ENCODE assay signal across 8 mouse cellular contexts in genomic region chr3:96576690-96577541, GRCm38 (mm10). TPM values are rescaled to one million over a fixed set of nuclear protein-coding genes. Genes with fewer than 3 reads are reported as not detected.
DNase-seq lines count a peak whose midpoint lies in the region; ATAC-seq and TF ChIP-seq lines count a peak whose summit lies in the region.

Gm16253 (plus strand) TSS chr3:96576984.

- intact Hi-C loops in heart, adult 2 months (cut with DNase I), result loop anchor here (1.0 kb wide), 1 partner anchor 20 kb away; the partner anchor contains the start of gene Txnip

- peaks cover 33% of the 10 kb centered on the region for H3K4me1 ChIP-seq in embryonic facial prominence, embryonic 13.5 days
- peaks cover 44% of the 10 kb centered on the region for H3K4me1 ChIP-seq in heart, adult 2 months (ENCODE audit: control insufficient read depth, insufficient read depth, low read length)
- peaks cover 12% of the 10 kb centered on the region for H3K4me1 ChIP-seq in limb, embryonic 14.5 days (ENCODE audit: control insufficient read depth, insufficient read depth, low read length)
- H3K4me1 ChIP-seq in midbrain, embryonic 16.5 days (ENCODE audit: control insufficient read depth, insufficient read depth, low read length), result peaks cover 7% of the 10 kb centered on the region

- WGBS in embryonic facial prominence, embryonic 13.5 days, result 33% methylated on average over 17 of the region's 17 CpGs
- 3% methylated on average over 17 of the region's 17 CpGs for WGBS in heart, adult 2 months
- 30% methylated on average over 17 of the region's 17 CpGs for WGBS in limb, embryonic 14.5 days
- WGBS in midbrain, embryonic 16.5 days, result 31% methylated on average over 17 of the region's 17 CpGs

- no peaks in the 10 kb centered on the region for H3K9me3 ChIP-seq in embryonic facial prominence, embryonic 13.5 days
- no peaks in the 10 kb centered on the region for H3K9me3 ChIP-seq in limb, embryonic 14.5 days (ENCODE audit: control insufficient read depth, low read length)
- H3K9me3 ChIP-seq in midbrain, embryonic 16.5 days (replicated peaks; ENCODE audit: control insufficient read depth, low read length, poor library complexity, severe bottlenecking), result no peaks in the 10 kb centered on the region

- TF ChIP-seq POLR2A in heart, adult 2 months (IDR thresholded peaks at IDR 0.05; ENCODE audit: insufficient read depth, low read depth, low read length), result peak; percentile 72
- TF ChIP-seq POLR2A in limb, embryonic 14.5 days (IDR thresholded peaks at IDR 0.05; ENCODE audit: borderline replicate concordance, extremely low read depth, insufficient read depth, insufficient read length), result no peak

- no peaks in the 10 kb centered on the region for H3K79me2 ChIP-seq in heart, adult 2 months (replicated peaks; ENCODE audit: control insufficient read depth, insufficient read depth, low read length)

- peak; percentile 81 for ATAC-seq in embryonic facial prominence, embryonic 13.5 days (ENCODE audit: insufficient number of reproducible peaks, insufficient read depth, low FRiP score, low TSS enrichment, low read depth)
- ATAC-seq in limb, embryonic 14.5 days (ENCODE audit: low FRiP score, low read depth), result peak; percentile 90
- peak; percentile 81 for ATAC-seq in midbrain, embryonic 16.5 days

- peak within 1 kb of the TSS; percentile 22; the same call in 1 of the 2 replicates for H3K9ac ChIP-seq in embryonic facial prominence, embryonic 13.5 days
- peak within 1 kb of the TSS; percentile 84 for H3K9ac ChIP-seq in heart, adult 2 months (ENCODE audit: low read depth, low read length)
- 0 out of 2 replicates have a peak within 1 kb of the TSS, but pooled peaks have one; percentile 13 for H3K9ac ChIP-seq in limb, embryonic 14.5 days (ENCODE audit: low read depth, low read length, severe bottlenecking)
- no peak within 1 kb of the TSS for H3K9ac ChIP-seq in midbrain, embryonic 16.5 days (ENCODE audit: low read depth, low read length)

- peak within 1 kb of the TSS; percentile 52 for H3K4me2 ChIP-seq in embryonic facial prominence, embryonic 13.5 days
- H3K4me2 ChIP-seq in limb, embryonic 14.5 days (replicated peaks; ENCODE audit: low read depth, low read length, severe bottlenecking), result peak within 1 kb of the TSS; percentile 39
- peak within 1 kb of the TSS; percentile 37 for H3K4me2 ChIP-seq in midbrain, embryonic 16.5 days (ENCODE audit: low read length)

- H3K27me3 ChIP-seq in embryonic facial prominence, embryonic 13.5 days, result no peaks in the 10 kb centered on the region; the same call in 1 of the 2 replicates
- H3K27me3 ChIP-seq in heart, adult 2 months (ENCODE audit: control insufficient read depth, insufficient read depth, low read length), result no peaks in the 10 kb centered on the region
- no peaks in the 10 kb centered on the region for H3K27me3 ChIP-seq in limb, embryonic 14.5 days (ENCODE audit: control insufficient read depth, insufficient read depth, low read length)
- H3K27me3 ChIP-seq in midbrain, embryonic 16.5 days (ENCODE audit: control insufficient read depth, insufficient read depth, low read depth, low read length), result 0 out of 2 replicates have a peak, but pooled peaks cover 2% of the 10 kb centered on the region

- H3K36me3 ChIP-seq in embryonic facial prominence, embryonic 13.5 days, result peaks cover 5% of the 10 kb centered on the region; the same call in 1 of the 2 replicates
- no peaks in the 10 kb centered on the region; the same call in none of the 2 replicates for H3K36me3 ChIP-seq in heart, adult 2 months (ENCODE audit: control insufficient read depth, insufficient read depth, low read length)
- H3K36me3 ChIP-seq in limb, embryonic 14.5 days (ENCODE audit: control insufficient read depth, insufficient read depth, low read length), result 0 out of 2 replicates have a peak, but pooled peaks cover 5% of the 10 kb centered on the region
- no peaks in the 10 kb centered on the region for H3K36me3 ChIP-seq in midbrain, embryonic 16.5 days (ENCODE audit: control insufficient read depth, insufficient read depth, low read length)

- TF ChIP-seq EP300 in heart, adult 2 months (IDR thresholded peaks at IDR 0.05; ENCODE audit: insufficient read depth, low read depth, low read length), result peak; percentile 92; the same call in 1 of the 2 replicates

- H3K4me3 ChIP-seq in embryonic facial prominence, embryonic 13.5 days, result peak within 1 kb of the TSS; percentile 20
- peak within 1 kb of the TSS; percentile 42 for H3K4me3 ChIP-seq in heart, adult 2 months
- H3K4me3 ChIP-seq in limb, embryonic 14.5 days (replicated peaks; ENCODE audit: low read length), result peak within 1 kb of the TSS; percentile 14; the same call in 1 of the 2 replicates
- H3K4me3 ChIP-seq in midbrain, embryonic 16.5 days (ENCODE audit: low read depth, low read length), result no peak within 1 kb of the TSS

- peak; percentile 46 for TF ChIP-seq CTCF in heart, adult 2 months (IDR thresholded peaks at IDR 0.05)

- peak within 1 kb of the TSS; percentile 79 for H3K27ac ChIP-seq in embryonic facial prominence, embryonic 13.5 days
- H3K27ac ChIP-seq in heart, adult 2 months, result peak within 1 kb of the TSS; percentile 100
- peak within 1 kb of the TSS; percentile 79 for H3K27ac ChIP-seq in limb, embryonic 14.5 days (replicated peaks; ENCODE audit: low read depth, low read length)
- H3K27ac ChIP-seq in midbrain, embryonic 16.5 days (ENCODE audit: low read length), result peak within 1 kb of the TSS; percentile 53; the same call in 1 of the 2 replicates

- DNase-seq in 416B (ENCODE audit: low read depth), result peak; percentile 98
- DNase-seq in adrenal gland, postnatal 36 days, result peak; percentile 89 to 90
- peak; percentile 92 to 95 for DNase-seq in heart, adult 2 months
- peak; percentile 89 to 94 for DNase-seq in kidney, adult 8-10 months
- peak; percentile 93 for DNase-seq in limb, embryonic 14.5 days (ENCODE audit: low spot score)
- DNase-seq in spleen, postnatal 14 days (ENCODE audit: low spot score in 2 of 2), result peak; percentile 75 to 86

RNA-seq across cellular contexts. Expression of gene Gm16253, which starts in this region (rescaled TPM):
- not detected for total RNA-seq in adrenal gland, postnatal 36 days (2021)
- polyA plus RNA-seq in embryonic facial prominence, embryonic 13.5 days (2015; fragmentation: Nextera tagmentation; extraction: Ambion mirVana), result 1.3 and 1.5 TPM in 2 replicates
- 1 to 10 TPM; 1.8 to 2.8 TPM for total RNA-seq in heart, adult 2 months (2021)
- polyA plus RNA-seq in heart, adult 2 months (2012; rRNA removed), result not detected in 2 replicates
- polyA plus RNA-seq in limb, embryonic 14.5 days (2012; rRNA removed), result 0.19 TPM in 1 of 2 replicates, not detected in the other
- polyA plus RNA-seq in limb, embryonic 14.5 days (2014; fragmentation: Nextera tagmentation; extraction: Ambion mirVana), result 0.37 and 1.3 TPM in 2 replicates
- polyA plus RNA-seq in midbrain, embryonic 16.5 days (2015; fragmentation: Nextera tagmentation; extraction: Ambion mirVana), result 1.6 and 1.8 TPM in 2 replicates

Comparison
In these comparisons a context has a peak if more than half of its experiments do, and no peak if none do; other contexts are left out.
1. Peak in DNase-seq in adrenal gland, postnatal 36 days; RNA of the gene not detected or under 1 TPM.